Mouse (Mus musculus) kidney, postnatal 25 days (tissue): Measurements from ENCODE around the gene Zfp697.

Experiments
- DNase-seq, 2 experiments: peaks; one replicate each; pipeline ENCODE4 v3.0.0; 2021; ENCODE audit warnings: mixed read lengths in 2 of 2

Zfp697 gene

DNA sequence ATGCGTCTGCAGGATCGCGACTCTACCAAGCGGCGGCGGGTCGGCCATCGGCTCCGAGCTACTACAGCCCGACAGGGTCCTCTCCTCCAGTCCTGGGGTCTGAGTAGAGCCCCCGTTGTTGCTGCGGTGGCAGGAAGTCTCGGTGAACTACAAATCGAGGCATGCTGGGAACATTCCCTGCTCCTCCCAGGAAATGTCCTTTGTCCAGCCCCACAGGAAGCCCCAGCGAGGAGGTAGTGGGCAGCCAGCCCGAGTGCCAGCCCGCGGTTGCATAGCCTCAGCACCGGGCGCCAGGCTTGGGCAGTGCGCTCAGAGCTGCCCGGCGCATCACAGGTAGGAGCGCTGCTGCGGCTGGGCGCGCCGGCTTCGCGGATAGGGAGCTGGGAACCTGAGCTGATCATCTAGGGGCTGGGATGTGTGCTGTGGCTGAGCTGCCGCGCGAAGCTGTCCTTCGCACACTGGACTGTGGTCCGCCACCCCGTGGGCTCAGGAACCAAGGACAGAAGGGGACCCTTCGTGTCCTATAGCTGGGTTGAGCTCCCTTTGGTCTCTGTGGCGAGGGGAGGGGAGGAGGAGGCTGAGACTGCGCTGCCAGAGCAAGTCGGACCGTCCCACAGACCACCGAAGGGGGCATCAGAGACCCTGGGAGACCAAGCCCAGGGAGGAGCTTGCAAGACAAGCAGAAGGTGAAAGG is at the start of gene Zfp697:
Zfp697 (plus strand) TSS at position 216 of the 694 bp plus-strand sequence.
- peak; percentile 87 to 94 for DNase-seq

DNA sequence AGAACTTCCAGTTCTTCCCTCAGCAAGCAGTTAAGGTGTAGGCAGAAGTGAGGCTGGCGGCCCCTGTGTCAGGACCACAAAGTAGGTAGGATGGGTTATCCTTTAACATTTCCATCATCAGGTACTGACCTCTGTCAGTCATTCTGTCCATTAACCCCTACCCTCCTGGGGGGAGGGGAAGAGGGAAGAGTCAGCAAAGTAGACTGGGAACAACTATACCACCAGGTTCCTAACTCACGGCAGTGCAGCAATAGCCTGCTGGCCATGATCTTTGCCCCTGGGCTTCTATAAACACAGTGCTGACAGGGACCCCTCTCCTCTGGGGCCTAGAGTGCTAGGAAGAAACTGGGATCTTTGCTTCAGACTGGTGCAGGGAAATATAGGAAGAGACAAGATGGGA is 48.3 kb upstream of the Zfp697 start:
- peak in 1 of 2 experiments; percentile 18 for DNase-seq

DNA sequence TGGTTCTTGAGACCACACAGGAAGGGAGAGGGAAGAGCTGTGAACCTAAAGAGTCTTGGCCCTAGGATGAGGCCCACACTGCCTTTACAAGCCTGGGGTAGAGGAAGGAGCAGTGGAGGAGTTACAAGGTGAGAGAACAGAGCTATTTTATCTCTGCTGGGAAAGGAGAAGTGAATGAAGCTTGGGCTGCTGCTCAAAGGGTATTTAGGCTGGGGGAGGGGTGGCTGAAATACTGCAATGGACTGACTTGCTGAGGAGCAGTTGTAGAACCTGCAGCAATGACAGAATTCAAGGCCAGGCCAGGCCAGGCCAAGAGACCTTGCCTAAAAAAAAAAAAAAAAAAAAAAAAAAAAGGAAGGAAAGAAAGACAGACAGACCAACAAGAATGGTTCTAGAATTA is 46.9 kb upstream of the Zfp697 start:
- peak in 1 of 2 experiments; percentile 36 for DNase-seq

DNA sequence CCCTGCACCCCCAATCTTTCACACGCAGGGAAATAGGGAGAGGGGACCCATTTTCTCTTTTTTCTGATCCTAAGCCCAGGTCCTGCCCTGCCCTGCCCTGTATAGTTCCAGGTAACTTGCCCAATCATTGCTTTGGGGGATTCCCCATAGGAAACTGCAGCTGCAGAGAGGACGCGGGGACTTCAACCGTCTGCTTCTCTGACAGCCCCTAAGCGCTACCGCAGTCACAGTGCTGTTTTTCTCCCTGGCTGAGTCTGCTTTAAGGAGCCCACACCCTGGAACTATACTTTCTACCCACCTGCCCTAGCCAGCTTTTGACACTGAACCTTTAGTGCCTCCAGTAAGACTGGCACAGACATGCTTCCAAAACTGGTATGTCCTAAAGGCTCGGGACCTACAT is 46.4 kb upstream of the Zfp697 start:
- DNase-seq = no peak

DNA sequence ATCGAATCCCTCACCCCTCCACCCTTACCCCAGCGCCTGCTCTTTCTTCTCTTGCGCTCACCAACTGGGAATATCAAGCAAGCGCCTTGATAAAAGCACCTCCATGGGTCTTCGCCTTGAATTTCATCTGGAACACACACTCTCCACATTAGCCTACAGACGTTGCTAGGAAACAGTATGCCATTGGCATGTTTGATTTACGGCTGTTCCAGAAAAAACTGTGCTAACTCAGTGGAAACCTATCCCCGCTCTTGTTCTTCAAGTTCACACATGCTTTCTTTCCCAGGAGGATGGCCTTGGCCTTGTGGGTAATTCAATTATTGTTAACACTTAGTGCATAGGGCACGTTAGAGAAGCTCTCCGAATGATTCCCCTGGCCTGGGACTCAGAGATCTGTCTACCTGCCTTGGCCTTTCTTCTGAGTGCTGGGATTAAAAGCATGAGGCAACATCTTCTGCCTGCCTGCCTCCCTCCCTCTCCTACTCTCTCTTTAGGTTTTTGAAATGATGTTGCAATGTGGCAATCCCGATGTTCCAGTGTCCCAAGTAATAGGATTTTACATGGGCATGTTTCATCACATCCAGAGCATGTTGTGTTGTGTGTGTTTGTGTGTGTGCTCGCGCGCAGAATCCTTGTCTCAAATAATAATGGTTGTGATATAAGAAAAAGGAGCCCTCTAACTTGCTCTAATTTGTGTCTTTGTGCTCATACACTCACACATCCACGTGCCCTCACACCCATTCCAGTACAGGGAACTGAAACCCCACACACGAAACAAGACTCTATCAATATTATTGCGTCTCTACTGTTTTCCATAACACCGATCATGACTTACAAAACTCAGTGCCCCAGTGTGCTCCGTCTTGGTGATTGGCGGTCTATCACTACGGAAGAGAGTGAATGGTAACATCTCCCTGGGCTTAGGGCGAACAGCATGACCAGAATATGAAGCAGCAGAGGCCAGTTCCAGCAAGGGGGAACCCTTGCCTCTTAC is 45.3 kb upstream of the Zfp697 start:
- DNase-seq = no peak

DNA sequence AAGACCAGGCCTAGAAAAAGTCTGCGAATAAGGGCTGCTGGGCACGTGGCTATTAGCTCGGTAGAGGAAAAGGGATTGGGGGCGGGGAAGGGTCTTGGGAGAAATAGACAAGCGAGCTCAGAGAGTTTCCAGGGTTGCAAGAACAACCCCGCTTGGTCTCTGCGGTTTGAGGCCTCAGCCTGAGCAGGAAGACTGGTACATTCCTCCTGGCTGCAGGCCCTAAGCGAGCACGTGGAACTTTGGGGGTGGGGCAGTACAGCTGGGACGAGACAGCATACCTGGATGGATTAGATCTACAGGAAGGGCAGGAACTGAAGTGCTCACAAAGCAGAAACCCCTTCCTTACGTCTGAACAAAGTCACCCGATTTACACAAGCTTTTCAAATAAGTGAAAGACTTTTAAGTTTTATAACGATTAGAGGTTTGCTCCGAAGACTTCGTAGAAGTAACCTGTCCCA is 43.6 kb upstream of the Zfp697 start:
- peak; percentile 84 to 89 for DNase-seq

DNA sequence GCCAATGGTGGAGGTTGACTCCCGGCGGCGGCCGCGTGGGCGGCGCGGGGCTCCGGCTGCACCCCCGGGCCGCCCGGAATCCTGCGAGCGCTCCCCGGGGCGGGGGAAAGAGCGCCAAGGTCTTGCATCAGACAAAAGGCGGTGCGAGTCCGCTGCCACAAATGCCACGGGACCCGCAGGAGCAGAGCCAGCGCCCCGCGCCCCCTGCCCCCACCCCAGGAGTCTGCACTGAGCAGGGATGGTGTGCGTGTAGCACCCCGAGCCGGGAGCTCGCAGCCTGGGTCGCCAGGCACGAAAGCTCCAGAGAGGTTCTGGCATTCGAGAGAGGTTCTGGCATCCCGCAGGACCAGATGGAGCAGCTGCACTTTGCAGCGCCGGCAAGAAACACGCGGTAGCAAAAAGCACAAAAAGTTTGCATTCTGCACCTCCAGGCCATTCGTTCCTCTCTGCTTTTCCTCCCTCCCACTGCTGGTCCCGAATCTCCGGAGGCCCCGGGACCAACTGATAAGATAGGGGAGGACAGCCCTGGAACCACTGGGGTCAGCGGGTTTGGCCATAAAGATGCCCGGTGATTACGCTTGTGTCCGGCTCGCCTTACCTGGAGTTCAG is 43.1 kb upstream of the Zfp697 start:
- peak; percentile 27 to 55 for DNase-seq

DNA sequence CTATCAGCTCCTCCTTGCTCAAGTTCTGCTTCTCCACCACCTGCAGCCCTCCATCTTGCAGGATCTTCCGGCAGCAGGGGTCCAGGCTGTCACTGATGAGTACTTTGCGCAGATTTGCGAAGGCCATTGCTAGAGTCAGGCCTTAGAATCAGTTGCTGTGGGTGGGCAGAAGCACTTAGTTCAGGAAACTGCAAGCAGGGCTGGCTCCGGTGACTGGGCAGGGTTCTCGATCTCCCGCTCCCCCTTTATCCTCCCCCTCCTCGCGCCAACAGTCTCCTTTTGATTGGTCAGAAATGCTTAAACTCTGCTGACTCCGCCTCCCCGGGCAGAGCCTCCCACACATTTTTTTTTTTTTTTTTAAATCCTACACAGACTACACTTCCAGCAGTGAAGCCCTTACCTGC is 42.6 kb upstream of the Zfp697 start, which contains the start of gene Phgdh:
Phgdh (minus strand) TSS at position 285 of the 404 bp plus-strand sequence.
- DNase-seq = peak; percentile 76 to 85

DNA sequence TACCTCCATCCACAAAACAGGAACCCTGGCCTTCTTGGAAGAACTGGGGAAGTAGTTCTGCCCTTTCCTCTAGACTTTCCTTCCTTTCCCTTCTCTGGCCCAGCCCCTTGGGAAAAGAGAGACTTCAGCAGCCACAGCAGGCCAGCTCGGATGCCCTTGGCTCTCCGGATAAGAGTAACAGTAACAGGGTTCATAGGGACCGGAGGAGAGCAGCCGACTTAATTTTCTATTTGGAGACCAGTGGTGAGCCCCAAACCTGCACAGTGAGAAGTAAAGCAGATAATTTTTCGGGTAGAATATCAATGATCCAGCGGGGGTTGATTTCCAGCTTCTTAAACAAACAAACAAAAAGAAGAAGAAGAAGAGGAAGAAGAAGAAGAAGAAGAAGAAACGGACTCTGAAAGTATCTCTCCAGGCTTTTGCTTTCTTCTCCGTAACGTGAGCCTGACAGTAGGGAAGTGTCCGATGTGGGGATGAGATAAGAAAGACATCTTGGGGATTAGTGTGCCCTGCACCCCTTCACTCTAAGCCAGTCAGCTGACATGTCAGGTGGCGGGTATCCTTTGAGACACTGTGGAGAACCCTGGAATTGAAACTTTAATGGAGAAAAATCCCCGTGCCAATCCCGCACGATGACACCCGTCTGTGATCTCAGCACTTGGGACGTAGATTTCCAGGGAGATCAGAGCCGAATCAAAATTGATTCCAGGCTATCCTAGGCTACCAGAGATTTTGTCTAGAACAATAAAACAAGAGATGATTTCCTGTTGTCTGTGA is 41.3 kb upstream of the Zfp697 start:
- DNase-seq = no peak

DNA sequence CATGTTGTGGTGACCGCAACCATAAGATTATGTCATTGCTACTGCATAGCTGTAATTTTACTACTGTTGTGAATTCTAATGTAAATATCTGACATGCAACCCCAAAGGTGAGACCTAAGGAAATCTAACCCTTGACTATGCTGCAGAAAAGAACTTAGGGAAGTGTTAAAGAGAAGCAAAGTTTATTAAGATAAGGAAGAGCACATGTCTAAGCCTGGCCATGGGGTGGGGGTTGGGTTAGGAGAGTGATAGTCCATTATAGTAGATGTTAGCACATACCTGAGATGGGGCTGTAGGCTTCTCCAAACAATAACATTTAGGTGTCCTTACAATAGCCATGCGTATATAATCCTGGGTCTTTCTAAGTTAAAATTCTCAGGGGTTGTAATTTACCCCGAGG is 39.0 kb upstream of the Zfp697 start:
- no peak for DNase-seq

DNA sequence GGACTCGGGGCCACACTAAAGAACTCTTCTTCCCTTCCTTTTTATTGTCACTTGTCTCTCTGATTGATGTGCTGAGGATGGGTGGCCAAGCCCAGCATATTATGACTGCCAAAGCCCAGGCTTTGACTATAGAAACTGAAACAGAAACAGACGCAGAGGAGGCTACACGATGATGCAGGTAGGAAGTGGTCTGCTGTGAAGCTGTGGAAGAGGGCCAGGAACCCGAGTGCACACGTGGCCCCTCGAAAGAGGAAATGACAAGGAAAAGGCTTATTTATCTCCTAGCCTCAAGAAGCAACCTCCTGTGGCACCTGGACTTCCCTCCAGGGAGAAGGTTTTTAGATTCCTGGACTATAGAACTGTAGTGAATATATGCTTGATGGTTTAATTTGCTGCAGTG is 34.2 kb upstream of the Zfp697 start:
- DNase-seq = no peak

DNA sequence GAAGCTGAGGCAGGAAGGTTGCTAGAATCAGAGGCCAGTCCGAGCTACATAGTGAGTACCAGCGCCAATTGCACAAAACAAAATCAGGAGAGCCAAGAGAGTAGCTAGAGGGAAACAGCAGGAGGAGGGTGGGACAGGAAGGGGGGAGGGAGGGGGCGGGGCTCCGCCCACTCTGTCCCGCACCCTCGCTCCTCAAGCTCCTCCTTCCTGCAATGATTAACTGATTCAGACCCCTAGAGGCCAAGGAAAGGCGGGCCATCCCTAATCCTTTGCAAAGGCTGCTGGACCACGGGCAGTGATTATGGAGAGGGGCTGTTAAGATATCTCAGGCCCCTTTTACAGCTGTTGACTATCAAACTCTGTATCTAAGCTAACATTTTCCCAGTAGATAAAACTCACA is 33.6 kb upstream of the Zfp697 start:
- no peak for DNase-seq

DNA sequence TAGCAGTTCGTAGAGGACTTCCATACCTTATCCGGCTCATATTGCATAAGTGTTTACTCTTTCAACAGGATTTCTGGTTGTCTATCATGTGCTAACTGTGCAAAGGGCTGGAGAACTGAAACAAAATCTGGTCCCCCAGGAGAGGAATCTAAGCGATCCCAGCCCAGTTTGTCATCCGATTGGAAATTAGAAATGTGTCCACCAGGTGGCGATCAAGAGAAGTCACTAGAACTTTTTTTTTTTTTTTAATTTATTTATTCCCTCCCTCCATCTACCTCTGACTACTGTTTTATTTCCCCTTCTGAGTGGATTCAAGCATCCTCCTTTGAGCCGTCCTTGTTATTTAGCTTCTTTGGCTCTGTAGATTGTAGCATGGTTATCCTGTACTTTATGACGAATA is 28.4 kb upstream of the Zfp697 start:
- DNase-seq = peak; percentile 63 to 94

DNA sequence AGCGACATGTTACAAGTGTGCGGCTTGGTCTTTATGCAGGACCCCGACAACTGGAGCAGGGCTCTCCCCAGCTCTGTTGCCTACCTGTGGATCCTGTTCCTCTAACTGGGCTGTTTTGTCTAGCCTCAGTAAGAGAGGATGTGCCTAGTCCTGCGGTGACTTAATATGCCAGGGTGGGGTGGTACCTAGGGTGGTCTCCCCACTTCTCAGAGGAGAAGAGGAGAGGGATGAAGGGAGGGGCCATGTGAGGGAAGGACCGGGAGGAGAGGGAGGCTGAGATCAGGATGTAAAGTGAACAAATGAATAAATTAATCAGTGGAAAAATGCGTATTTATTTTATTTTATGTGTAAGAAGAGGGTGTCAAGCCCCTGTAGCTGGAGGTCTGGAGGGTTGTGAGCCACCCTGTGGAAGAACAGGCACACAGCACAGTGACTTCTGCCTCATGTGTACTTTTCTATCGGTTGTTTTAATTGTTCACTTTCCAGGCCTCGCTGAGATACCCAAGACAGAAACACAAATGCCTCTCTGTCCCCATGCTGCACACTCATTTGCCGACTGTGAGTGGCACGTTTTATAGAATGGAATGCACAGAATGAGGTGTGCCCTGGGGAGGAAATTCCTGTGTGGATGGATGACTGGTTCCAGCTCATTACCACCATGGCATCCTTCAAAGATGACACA is 26.8 kb upstream of the Zfp697 start:
- no peak for DNase-seq

DNA sequence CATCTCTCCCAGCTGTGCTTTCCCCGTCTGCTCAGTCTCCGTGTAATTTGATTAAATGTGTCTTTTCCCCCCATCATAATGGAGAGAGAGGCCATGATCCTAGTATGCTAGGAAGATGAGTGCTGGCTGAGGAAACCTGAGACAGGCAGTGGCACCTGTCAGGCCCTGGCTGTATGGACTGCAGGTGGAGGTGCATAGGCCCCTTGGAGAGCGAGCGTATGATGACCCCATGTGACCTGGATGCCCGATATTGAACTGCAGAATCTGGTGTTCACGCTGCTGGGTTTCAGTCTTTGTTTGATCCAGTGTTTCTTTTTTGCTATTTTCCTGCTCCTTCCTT is 26.3 kb upstream of the Zfp697 start:
- DNase-seq = no peak

DNA sequence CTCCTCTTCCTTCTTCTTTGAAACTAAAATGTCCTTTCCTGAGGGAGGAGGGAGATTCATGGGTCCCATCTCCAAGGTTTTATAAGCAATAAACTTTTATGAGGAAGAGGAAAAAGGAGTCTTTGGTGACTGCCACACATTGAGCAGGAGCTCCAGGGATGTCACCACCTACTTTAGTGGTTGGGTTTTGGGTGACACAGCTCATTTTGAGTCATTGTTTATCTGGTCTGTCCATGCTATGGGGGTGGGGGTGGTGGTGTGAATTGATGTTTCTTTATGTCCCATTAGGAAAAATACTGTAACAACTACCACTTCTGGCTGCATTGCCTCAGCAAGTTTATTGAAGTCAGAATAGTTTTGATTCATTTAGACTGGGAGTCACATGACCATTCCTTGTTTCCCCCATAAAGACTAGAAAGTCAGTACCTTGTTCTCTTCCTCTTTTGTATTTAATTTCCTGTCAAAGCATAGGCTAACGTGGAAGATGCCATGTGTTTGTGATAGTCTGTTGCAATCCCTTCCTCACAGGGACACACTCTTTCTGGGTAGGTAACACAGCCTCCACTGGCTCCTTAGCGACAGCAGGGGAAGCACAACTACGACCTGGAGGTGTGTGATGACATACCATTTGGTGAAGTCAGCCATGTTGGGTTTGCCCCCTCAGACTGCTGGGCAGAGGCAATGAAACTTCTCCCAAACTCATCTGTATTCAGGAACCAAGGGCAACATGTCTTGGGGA is 25.5 kb upstream of the Zfp697 start:
- DNase-seq = no peak

DNA sequence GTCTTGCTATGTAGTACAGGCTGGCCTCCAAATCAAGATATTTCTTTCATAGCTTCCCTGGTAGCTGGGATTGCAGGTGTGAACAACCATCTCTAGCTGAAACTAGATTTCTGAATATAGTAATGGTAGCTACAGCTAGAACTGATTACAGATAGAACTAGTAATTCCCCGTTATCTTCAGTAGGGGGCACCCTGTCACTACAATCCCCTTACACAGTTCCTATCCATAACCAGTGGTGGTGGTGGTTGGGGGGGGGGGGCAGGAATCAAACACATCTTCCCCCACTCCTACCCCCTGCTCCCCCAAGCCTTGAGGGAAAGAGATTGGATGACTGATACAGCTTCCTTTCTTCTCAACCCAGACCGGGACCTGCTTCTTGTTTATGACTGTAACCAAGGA is 19.5 kb upstream of the Zfp697 start:
- DNase-seq = peak in 1 of 2 experiments; percentile 58

DNA sequence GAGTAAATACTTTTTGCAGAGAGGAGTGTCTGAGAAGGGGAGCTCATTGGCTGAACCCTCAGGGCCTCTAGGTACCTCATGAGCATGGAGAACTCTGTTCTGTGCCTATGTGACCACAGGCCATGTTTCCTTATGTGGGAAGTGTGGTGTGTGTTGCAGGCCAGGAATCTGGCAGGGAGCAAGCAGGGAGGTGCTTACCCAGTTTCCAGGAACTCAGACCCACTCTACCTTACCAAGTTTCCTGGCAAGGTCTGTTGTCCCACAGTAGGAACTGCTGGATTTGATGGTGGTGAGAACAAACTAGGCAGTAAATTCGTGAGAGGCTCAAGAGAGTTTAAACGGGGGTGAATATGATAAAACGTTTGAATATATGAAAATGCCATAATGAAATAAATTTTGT is 16.2 kb upstream of the Zfp697 start:
- DNase-seq = no peak

DNA sequence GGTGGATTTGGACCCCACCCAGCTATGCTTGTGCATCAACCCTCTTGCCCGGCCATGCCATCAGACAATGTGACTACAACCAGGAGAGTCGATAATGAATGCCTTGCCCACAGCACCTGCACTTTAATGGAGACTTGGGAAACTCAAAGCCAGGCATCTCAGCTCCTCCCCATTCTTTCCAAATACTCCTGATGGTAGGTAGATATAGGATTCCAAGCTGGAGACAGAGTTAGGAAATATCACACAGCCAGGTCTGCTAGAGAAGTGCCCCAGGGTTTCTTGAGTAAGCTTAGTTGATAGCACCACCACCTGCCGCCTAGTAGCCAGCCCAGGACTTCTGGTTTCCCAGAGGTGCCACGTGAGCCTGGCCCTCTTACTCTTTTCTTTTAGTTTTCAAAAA is 15.4 kb upstream of the Zfp697 start:
- no peak for DNase-seq

DNA sequence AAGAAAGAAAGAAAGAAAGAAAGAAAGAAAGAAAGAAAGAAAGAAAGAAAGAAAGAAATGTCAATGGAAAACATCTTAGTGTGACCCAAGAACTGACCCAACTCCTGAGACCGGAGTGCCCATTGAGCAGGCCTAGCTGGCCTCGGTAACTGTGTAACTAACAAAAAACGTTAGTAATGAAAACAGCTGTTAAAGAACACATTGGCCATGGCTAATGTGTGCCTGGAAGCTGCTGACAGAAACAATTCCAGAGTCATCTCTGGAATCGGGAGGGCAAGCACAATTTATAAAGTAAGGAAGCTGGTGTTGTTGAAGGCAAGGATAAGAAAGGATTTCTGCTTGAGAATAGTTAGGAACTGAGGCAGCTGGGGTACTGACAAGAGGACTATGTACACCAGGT is 14.0 kb upstream of the Zfp697 start:
- peak; percentile 52 to 79 for DNase-seq

DNA sequence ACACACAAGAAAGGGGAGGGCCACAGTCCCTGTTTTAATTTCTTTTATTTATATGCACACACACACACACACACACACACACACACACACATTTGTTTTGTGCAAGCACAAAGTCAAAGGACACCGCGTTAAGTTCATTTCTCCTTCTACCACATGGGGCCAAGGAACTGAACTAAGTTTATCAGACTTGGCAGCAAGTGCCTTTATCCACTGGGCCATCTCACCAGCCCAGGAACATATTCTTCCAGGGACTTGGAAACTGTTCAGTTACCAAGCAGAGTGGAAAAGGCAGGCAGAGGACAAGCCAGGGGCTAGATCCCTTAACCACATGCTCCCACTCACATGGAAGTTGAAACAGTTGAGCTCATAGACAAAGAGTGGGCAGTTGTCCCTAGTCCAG is 13.5 kb upstream of the Zfp697 start:
- peak; percentile 53 to 76 for DNase-seq
